Mouse (Mus musculus) kidney, adult 8-10 months (tissue): Measurements from ENCODE around the gene Vps41.

Source experiments
- DNase-seq, 2 experiments: peaks; one replicate each; pipeline ENCODE4 v3.0.0; 2022

Gene Vps41

DNA sequence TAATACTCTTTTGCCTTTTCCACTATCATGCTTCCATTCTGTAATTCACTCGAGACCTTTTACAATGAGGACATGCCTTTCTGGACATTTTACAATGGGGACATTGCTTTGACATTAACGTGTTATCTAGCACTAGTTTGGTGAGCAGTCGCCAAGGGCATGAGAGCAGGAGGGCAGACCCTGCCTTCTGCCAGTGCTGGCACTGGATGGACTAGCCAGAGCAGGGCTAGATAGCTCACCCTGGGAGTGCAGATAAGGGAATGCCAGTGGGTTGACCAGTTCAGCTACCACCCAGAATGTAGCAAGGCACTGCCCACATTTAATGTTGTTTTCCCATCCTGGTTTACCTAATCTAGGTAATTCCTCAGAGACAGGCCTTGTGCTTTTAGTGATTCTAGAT, 179.7 kb downstream of the Vps41 start:
- no peak for DNase-seq

DNA sequence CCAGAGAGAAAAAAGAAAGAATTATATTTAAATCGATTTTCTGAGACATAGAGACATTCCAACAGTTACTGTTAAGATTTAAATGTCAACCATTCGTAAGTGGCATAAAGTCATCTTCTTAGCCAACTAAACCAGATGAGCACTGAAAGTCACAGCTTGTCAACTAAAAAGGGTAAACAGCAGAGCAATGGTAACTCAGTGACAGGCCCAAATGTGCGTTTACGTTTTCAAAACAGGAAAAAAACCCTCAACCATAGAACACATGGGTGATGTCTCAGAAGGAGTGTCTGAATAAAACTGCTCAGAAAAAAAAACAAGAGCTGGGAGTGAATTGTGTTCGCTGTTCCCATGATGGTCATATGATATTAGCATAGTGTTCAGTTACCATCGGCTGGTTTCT, 186.5 kb downstream of the Vps41 start:
- DNase-seq = no peak

- no peak for DNase-seq
Measured at GRCm38 (mm10) chr13:18914774-18915173, 197.7 kb downstream of the Vps41 start.
